Mouse (Mus musculus): ENCODE results near the gene Nfx1.

DNA sequence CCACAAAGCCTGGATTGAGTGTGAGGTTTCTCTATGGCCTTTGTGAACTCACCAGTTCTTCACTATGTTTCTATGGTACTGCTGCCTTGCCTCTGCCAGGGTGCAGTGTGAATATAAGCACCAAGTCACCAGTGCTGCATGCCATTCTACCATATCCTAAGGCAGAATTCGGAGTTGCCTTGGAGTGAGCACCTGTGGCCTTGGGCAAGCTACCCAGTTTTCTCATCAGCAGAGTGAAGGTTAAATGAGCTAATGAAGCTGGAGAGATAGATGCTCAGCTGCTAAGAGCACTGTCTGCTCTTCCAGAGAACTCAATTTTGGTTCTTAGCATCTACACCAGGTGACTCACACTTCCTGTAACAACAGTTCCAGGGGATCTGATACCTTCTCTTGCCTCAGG, 3.3 kb downstream of the Nfx1 start:
- TF ChIP-seq EP300 (IDR thresholded peaks at IDR 0.05; ENCODE audit: low read depth) = no peak
- no peak for TF ChIP-seq CTCF (IDR thresholded peaks at IDR 0.05; ENCODE audit: low read depth)
